Mouse (Mus musculus) MEL (cell line): Measurements from ENCODE around the gene Gucy2e.

Experiments used
- CTCF ChIP-seq, 3 experiments: IDR thresholded peaks in 2 of 3; conservative IDR thresholded peaks in 1 of 3; 2 replicates each; pipeline ENCODE4 v1.5.1; 2011 to 2012; ENCODE audit warnings: low read length in 3 of 3, low read depth in 2 of 3, mild to moderate bottlenecking in 2 of 3, improper control_type of control experiment in 1 of 3, inconsistent platforms in 1 of 3, mixed read lengths in 1 of 3, moderate library complexity in 1 of 3; ENCODE audit not compliant: control insufficient read depth in 1 of 3, insufficient read depth in 1 of 3, poor library complexity in 1 of 3, severe bottlenecking in 1 of 3
- EP300 ChIP-seq, 2 experiments: IDR thresholded peaks; 2 replicates each; pipeline ENCODE4 v1.6.1; 2011; ENCODE audit warnings: improper control_type of control experiment in 2 of 2, low read length in 2 of 2, low read depth in 1 of 2, mild to moderate bottlenecking in 1 of 2
- MAFK ChIP-seq: IDR thresholded peaks from 2 replicates; pipeline ENCODE4 v1.6.1; 2011; ENCODE audit warnings: low read depth, mild to moderate bottlenecking, low read length, improper control_type of control experiment, borderline replicate concordance

GRCm38 (mm10) chr11:69199251-69199650 is 37.6 kb downstream of the Gucy2e start:
- TF ChIP-seq CTCF (IDR thresholded peaks at IDR 0.05 in 2 of 3, conservative IDR thresholded peaks at IDR 0.05 in 1 of 3; ENCODE audit: control insufficient read depth in 1 of 3, insufficient read depth in 1 of 3, low read depth in 2 of 3, low read length in 3 of 3, poor library complexity in 1 of 3, severe bottlenecking in 1 of 3) (no peak), MAFK (no peak), EP300 (IDR thresholded peaks at IDR 0.05; ENCODE audit: low read depth in 1 of 2, low read length in 2 of 2) (no peak)
